Mouse (Mus musculus): ENCODE data around the gene Gnptab.

Gene Gnptab

DNA sequence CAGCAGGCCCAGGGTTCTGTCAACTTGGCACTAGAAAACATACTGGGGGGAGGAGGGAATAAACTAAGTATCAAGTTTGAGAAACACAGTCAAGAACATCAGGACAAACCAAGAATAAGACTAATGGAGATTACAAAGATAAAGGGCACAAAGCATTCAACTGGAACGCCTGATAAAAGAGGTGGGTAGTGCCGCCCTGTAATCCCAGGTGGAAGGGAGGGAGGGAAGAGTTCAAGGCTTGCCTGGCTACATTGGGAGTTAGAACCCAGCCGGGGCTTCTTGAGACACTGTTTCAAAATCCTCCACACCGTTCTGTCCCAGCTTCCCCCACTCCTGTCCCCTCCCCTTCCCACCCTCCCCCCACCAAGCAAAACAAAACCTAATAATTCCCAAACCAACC is 1.3 kb upstream of the Gnptab start:
- no peak for DNase-seq (ENCODE audit: low spot score)

DNA sequence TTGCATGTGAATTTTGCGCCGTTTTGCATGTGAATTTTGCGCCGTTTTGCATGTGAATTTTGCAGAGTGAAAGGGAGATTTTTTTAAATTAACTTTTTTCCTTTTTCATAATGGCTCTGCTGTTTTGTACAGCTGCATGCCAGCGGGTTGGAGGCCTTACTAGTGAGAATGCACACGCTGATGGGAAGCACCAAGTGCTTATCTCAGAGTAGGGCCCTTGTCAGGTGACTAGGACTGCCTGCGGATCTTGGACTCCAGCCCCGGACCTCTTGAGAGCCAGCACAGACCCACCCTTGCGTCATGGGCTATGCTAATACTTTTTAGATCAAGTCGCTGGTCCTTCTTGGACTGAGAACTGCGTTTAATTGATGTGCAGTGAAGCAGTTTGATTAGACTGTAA is 1.1 kb downstream of the Gnptab start:
- DNase-seq (ENCODE audit: low spot score): no peak

DNA sequence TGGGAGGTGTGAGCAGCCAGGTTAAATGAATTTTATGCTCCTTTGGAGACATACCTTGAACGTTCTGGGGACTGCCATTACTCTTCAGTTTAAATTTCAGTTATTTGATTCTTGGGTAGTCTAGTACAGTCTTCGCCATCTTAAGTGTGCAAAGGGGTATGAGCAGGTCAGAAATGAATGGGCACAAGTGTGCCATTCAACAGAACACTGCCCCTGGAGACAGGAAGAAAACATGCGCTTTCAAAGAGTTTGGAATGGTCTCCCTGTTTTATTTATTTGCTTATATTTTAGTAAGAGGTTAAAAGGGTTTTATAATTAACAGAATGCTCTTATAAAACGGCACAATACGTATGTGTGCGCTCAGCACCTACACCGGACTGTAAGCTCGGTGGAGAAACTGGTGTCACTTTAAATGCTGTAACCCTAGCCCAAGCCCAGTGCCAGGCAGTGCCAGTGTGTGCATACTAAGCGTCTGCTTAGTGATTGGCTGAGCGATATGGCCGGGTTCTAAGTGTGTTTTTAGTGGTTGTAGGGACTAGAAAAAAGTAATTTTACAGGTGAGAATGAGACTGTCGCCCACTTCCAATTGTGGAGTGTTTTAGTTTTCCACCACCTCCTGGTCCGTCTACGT is 1.6 kb downstream of the Gnptab start:
- DNase-seq (ENCODE audit: low spot score): no peak

DNA sequence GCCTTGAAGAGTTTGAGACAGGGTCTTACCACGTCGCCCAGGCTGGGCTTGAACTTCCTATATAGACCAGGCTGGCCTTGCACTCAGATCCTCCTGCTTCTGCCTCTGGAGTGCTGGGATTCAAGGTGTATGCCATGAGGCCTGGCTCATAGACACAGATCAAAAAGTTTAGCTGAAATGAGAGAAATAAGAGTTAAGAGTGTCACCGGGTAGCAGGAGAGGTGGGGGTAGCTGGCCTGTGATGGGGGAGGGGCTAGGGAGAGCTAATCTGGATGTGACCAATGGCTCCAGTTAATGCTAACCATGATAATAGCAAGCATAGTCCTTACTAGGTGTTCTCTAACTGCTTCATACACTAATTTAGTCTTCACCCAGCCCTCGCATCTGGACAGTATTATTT is 2.4 kb downstream of the Gnptab start:
- no peak for DNase-seq (ENCODE audit: low spot score)

DNA sequence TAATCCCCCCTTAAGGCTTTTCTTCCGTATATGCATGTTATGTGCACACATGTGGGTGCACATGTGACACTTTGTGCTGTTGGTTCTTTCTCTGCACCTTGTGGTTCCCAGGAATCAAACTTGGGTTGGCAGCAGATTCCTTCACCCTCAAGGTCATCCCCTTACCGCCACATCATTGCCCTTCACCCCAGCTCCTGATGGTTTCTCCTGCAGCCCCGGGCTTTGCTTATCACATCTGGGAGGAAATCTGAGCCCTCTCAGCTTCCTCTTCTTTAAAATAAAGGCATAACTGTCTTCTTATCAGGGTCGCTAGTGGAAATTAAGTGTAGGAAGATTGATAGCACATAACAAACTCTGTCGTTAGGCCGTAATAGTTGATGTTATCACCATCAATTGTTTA is 3.1 kb downstream of the Gnptab start:
- no peak for DNase-seq (ENCODE audit: low spot score)

DNA sequence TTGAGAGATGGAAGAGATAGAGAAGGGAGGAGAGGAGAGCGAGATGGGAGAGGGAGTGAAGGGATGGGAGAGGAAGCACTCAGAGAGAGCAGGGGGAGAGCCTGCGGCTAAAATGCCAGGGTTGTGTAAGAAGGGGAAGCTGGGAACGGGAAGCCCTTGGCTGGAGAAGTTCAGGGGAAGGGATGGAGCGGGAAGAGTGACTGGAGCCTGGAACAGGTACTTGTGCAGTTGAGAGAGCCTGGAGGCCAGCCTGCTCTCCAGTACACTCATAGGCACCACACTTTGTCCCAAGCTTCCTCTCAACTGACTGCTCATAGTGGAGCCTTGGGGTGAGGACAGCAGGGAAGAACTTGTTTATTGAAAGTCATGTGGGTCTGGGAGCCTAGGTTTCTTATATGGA is 4.5 kb downstream of the Gnptab start:
- DNase-seq (ENCODE audit: low spot score): no peak

DNA sequence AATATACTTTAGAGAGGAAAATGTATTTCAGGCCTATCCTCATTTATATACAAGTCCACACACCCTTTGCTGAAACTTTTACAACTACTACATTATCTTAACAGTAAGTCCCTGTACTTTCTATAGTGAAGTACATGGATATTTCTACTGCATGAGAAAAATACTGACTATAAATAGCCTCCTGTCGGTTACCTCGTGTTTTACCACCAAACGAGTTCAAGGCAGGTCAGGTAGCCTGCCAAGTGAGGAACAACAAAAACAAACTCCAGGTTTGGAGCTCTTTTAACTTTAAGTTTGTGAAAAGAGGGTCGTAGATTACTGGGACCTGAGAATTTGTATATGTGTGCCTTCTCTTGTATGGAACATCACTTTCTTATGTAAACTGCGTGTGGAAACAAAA is 5.1 kb downstream of the Gnptab start:
- no peak for DNase-seq (ENCODE audit: low spot score)

DNA sequence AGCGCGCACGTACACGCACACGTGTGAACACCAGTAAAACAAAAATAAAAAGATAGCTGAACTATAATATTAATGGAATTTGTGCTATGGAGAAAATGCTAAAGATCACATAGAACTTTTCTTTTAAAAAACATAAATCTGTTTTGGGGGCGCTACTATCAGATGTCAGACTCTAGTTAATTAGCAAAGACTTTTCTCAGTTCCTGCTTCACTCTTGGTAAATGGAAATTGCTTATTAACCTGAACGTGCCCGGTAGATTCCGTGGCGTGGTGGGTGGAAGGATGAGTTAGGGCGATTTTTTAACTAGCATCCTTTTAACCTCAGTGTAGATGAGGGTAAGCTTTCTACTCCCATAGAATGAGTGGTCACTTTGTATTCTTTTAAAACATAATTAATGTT is 6.4 kb downstream of the Gnptab start:
- no peak for DNase-seq (ENCODE audit: low spot score)

DNA sequence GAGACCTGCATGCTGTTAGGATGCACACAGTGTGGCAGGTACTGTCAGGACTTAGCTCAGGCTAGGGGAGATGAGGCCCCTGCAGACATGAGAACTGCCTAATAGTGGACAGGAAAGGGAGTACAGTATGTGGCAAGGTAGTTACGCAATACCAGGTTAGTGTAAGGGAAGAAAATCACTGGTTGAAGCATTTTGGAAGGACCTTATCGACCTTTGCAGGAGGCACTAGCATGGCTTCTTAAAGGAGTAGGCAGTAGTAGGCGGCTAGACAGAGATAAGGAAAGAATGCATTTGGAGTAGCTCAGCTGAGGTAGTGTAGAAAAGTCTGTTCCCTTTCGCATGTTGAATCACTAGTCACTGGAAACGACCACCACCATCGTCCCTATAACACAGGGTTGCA is 6.8 kb downstream of the Gnptab start:
- DNase-seq (ENCODE audit: low spot score): no peak

DNA sequence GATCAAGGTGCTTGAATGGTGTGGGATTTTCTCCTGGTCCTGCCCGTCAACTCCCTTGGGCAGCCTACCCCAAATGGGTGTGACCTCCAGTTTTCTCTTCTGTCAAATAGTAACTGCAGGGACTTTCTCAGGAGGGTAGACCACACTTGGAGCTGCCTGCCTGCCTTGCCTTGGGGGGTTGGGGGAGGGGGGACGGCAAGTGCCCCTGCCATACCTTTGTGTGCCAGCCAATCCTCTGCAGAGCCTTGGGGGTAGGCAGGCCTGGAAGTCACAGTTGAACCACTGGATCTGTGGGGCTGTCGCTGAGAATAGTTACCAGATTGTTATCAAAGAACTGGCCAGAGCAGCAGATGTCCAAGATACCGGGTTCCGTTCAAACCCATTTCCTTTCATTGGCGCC is 7.3 kb downstream of the Gnptab start:
- no peak for DNase-seq (ENCODE audit: low spot score)

DNA sequence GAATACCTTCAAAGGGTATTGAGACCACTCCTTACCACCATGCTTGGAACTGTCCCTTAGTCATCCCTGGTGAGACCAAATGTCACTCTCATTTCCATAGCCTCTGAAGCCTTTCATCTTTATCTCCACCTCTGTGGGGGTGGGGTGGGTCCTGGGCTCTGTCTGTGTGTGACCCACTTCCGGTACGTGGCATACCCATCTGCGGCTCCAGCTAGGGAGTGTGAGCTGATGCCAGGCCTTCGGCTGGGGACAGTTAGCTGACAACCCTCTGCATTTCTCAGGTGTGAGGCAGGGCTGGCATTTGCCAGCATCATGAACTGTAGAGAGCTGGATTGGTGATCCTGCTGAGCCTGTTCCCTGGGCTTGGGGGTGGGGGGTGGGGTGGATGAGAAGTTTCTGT is 10.6 kb downstream of the Gnptab start:
- no peak for DNase-seq (ENCODE audit: low spot score)

DNA sequence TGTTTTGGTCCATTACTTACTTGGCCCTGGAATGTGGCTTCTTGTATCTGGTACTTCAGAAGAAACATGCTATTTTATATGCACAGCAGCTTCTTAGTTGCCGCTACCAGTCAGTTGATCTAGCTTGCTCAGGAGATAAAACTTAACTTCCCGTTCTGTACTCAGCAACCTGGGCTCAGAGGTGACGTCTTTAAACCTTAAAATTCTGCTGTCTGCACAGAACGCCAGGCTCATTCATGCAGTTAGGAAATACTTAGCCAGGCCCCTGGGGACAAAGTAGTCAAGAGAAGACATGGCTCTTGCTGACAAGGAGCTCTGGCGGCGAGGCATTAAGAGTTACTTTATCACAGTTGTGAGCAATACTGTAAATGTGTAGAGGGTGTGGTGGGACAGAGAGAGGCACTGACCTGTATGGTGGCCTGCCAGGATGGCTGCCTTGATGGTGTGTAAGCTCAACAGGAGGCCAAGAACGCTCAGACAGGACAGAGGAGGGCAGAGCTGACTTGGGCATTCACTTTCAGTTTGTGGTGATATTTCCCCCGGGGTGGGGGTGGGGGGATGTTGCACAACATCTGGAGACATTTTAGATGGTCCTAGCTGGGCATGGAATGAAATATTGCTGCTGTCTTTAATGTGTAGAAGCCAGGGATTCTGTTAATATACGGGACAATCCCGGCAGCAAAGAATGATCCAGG is 11.3 kb downstream of the Gnptab start:
- DNase-seq (ENCODE audit: low spot score): no peak

DNA sequence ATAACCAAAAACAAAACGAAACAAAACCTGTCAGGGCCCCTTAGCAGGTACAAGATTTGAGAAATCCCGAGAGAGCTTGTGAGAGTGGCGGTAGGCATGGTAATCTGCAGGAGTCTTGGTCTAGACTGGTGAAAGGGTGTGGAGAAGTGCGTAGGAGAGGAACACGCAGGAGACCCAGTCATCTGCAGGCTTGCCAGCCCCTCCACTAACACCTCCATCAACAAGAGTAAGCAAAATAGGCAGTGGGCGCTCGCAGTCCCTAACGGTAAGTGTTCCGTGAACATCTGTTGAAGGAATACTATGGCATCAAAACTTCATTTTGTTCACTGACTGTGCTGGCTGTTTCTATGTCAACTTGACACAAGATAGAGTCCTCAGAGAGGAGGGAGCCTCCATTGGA is 12.6 kb downstream of the Gnptab start:
- DNase-seq (ENCODE audit: low spot score): no peak

DNA sequence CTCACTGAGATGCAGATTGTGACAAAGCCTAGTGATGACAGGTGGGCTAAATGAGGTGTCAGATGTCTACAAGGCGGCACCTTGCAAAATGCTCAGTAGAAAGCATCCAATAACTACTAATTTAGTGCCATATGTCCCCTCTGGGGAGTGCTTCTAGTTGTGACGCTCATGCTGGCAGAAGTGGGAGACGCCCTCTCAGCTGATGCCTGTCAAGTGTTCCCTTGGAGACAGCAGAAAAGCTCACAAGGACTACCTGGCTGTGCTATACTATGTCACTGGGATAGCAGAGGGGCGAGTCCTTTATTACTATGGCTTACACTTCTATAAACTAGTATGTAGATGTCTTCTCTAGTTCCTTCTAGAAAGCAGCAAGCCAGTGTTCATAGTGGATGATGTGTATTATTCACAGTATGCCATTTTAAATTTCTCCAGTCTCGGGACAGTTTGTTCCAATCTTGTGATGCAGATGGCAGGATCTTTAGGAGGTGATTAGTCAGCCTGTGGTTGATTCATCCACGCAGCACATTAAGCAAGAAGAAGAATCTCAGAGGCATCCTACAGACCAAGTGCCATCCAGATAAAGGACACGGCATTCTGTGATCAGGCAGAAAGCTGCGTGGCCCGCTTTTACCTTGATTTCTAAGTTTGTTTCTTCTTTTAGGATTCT is 13.4 kb downstream of the Gnptab start:
- DNase-seq (ENCODE audit: low spot score): no peak

DNA sequence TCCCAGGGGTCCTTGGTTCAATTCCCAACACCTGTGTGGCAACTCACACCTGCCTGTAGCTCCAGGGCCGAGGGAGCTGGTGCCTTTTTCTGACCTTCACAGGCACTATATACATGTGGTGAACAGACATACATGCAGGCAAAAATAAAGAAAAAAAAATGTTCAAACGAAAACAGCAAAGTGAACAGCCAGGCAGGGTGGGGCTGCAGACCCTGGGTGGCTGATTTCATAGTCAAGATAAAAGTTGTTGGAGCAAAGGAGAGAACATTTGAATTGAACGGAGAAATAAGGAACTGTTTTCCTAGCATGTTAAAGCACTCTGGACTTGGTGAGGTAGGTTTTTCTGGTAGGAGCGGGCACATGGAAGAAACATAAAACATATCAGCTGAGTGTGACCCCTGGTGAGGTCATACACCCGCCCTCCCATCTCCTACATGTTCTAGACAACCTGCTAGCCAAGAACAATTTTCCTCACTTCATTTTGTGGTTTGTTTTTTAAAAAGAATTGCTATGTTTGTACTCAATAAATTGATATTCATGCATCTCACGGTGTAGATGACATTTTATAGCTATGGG is 19.8 kb downstream of the Gnptab start:
- DNase-seq (ENCODE audit: low spot score): no peak

DNA sequence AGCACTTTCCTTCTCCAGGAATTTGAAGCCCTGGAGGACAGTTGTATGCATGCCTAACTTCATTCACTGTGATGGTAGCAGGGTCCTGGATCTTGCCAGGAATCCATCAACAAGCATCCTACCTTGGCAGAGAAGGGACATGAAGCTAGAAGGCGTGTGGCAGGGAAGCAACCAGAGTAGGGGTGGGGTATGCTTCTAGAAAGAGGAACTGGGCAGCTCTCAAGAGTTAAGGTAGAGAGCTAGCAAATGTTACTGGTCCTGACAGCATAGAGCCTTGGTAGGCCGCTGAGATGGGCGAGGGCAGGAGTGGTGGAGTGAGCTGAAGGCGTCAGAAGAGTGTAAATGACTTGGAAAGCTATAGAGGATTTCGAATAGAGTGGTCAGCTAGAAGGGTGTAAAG is 20.3 kb downstream of the Gnptab start:
- no peak for DNase-seq (ENCODE audit: low spot score)

DNA sequence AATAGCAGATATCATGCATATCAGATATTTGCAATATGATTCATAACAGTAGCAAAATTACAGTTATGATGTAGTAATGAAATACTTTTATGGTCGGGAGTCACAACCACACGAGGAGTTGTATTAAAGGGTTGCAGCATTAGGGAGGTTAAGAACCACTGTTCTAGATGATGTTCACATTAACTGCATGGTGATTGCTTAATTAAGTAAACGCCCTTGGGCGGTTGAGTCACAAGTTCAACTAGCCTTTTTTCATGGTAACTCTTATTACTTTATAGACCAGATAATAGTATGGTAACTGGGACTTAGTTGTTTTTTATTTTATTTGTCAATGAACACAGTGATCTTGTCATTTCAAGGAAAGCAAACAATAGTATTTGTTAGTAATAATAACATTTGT is 24.1 kb downstream of the Gnptab start:
- DNase-seq (ENCODE audit: low spot score): no peak

DNA sequence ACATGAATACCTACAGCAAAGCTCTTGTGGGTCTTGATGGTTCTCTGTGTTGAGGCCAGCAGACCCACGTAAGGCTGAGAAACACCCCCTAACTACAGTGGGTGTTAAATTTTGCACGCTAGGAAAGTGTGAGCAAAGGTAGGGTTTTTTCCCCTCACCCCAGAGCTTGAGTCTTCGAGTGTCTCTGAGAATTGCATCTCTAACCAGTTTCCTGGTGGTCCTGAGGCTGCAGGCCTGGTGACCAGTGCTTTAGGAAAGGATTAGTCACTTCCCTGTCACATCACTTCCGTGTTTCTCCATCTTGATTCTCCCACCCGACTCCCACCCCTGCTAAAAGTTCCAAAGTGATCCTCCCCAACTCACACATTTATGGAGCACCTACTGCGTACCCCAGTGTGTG is 25.3 kb downstream of the Gnptab start:
- DNase-seq (ENCODE audit: low spot score): no peak

DNA sequence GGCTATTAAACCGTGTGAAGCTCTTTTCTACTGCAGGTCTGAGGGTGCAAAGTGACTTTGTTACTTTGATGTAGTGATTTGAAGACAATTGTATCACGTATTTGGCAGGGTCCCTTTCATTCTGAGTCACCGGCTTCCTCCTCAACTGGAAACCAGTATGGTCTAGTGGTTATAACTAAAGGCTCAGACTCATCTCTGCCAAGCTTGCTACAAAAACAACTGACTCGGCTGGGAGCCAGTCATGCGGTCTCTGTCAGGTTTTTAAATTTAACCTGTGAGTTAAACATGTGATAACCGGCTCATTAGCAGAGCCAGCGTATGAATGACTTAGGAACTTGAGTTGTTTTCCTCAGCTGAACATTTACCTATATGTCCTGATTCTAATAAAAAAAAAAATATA is 26.9 kb downstream of the Gnptab start:
- no peak for DNase-seq (ENCODE audit: low spot score)

DNA sequence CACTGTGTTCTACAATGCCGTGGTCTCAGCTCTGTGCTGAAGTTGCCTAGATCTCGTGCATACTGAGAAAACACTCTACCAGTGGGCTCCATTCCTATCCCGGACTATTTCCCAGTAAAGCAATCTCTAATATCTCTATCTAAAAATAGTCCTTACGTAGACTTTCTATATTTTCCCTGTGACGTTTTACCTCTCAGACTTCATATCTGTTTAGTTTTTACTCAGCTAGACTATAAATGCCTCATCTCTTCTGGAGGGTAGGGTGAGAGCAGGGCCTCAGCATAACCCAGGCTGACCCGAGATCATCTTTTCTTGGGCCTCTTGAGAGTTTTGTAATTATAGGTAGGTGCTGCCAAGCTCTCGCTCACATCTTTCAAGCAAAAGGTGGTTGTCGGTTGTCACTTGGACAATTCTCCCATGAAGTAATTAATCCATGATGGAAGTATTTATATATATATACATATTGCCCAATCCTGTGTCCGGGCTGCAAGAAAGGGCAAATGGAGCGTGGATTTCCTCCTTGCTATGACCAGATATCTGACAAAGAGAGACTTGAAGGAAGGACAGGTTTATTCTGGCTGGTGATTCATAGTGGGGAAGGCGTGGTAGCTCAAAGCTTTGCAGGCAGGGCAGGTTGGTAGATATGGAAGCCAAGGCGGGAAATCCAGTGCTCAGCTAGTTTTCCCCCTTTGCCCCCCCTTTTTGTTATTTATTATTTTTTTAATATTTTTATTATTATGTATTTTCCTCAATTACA is 29.1 kb downstream of the Gnptab start:
- no peak for DNase-seq (ENCODE audit: low spot score)

DNA sequence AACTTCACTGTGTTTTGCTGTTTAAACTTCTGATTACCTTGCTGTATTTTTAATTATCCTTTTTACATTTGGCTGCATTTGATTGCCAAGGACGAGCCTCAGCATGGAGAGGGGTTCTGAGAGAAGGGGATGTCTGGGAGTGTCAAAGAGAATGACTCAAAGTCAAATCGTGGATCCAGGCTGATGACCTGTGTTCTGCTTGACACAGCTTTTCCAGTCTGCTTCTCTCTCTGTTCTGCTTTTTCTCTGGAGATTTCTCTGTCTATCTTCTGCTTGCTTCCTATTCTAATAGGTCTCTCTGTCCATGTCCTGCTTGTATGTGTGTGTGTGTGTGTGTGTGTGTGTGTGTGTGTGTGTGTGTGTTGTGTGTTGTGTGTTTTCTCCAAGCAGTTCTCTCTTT is 30.8 kb downstream of the Gnptab start:
- no peak for DNase-seq (ENCODE audit: low spot score)

DNA sequence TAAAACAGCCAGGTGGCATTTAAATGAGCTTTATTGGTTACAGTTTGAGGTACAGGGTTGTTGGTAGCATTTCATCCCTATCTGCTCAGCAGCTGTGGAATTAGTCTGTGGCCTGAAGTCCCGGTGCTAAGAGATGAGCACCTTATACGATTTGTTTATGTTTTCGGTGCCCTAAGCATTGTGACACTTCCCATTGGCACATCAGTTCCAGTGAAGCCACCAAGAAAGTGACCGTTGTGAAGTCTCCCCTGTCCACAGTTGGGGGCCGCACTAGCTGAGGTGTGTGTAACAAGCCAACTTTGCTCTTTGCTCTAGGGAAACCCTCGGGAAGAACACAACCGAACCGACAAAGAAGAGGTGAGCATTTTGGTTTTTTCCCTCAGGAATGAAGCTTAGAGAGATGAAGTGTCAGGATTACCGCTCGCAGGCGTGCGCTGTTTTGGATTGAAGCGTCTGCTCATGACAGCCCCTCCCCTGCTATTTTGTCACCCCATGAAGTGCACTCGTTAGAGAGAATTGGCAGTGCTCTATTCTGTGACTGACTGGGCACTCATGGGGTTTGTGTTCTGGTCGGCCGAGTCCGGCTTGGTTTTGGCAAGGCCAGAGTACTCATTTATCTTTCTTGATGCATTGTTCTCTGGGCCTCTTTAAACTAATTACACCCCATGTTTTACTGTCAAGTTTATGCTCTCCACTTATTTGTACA is 33.5 kb downstream of the Gnptab start:
- no peak for DNase-seq (ENCODE audit: low spot score)
